ENCODE assay signal across 8 mouse cellular contexts in the genomic region with DNA sequence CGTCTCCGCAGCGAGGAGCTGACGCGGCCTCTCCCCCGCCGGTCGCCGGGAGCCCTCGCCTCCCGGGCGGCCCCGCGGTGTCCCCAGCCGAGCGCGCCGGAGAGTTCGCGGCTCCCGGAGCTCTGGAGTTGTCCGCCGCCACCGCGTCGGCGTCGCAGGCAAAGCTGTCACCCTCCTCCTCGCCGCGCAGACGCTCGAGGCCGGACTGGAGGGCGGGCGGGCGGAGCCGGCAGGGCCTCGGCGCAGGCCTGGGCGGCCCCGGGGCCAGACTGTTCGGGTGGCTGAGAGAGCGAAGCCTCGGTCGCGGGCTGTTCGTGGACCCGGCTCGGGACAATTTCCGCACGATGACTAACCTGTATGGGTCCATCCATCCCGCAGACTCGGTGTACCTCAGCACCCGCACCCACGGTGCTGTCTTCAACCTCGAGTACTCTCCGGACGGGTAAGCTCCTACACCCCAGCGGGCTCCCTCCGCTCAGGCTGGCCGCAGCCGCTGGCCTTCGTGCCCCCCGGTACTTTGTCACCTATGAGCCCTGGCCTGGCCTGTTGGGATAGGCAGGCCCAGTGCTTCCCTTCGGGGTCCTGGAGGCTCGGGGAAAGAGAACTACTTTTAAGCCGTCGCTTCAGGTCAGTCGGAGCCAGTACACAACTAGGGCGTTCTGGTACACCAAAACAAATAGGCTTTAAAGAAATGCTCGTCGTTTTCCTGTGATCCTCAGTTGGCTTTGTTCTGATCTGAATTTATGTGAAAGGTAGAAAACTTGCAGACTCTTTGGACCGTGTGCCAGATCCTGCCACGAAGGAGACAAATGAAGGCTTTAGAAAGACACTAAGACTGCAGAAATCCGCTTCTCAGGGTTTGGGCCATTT. TPM values are rescaled to one million over a fixed set of nuclear protein-coding genes. Genes with fewer than 3 reads are reported as not detected.
DNase-seq lines count a peak whose midpoint lies in the region; ATAC-seq lines count a peak whose summit lies in the region.

TSS of gene Exosc3 (minus strand) at position 447 of the 870 bp plus-strand sequence.

- H3K4me1 ChIP-seq in embryonic facial prominence, embryonic 12.5 days = peaks cover 12% of the 10 kb centered on the region
- H3K4me1 ChIP-seq in heart, embryonic 10.5 days = peaks cover 15% of the 10 kb centered on the region
- H3K4me1 ChIP-seq in midbrain, embryonic 16.5 days (ENCODE audit: control insufficient read depth, insufficient read depth, low read length) = peaks cover 19% of the 10 kb centered on the region

- peak within 1 kb of the TSS; percentile 97 for H3K27ac ChIP-seq in embryonic facial prominence, embryonic 12.5 days
- H3K27ac ChIP-seq in heart, embryonic 10.5 days = peak within 1 kb of the TSS; percentile 98
- H3K27ac ChIP-seq in midbrain, embryonic 16.5 days (ENCODE audit: low read length) = peak within 1 kb of the TSS; percentile 94

- H3K36me3 ChIP-seq in embryonic facial prominence, embryonic 12.5 days = 0 out of 2 replicates have a peak, but pooled peaks cover 3% of the 10 kb centered on the region
- H3K36me3 ChIP-seq in heart, embryonic 10.5 days = peaks cover 17% of the 10 kb centered on the region; the same call in 1 of the 2 replicates
- H3K36me3 ChIP-seq in midbrain, embryonic 16.5 days (ENCODE audit: control insufficient read depth, insufficient read depth, low read length) = no peaks in the 10 kb centered on the region

- peak within 1 kb of the TSS; percentile 97 for H3K4me3 ChIP-seq in embryonic facial prominence, embryonic 12.5 days
- peak within 1 kb of the TSS; percentile 95 for H3K4me3 ChIP-seq in heart, embryonic 10.5 days
- H3K4me3 ChIP-seq in midbrain, embryonic 16.5 days (ENCODE audit: low read depth, low read length) = peak within 1 kb of the TSS; percentile 100

- H3K4me2 ChIP-seq in embryonic facial prominence, embryonic 12.5 days (replicated peaks) = peak within 1 kb of the TSS; percentile 77
- H3K4me2 ChIP-seq in midbrain, embryonic 16.5 days (ENCODE audit: low read length) = peak within 1 kb of the TSS; percentile 95

- DNase-seq in 3134 (ENCODE audit: extremely low read depth, insufficient read length, low spot score) (peak; percentile 79), liver (peak; percentile 81)
- peak; percentile 77 for DNase-seq in Muller cell, postnatal 12 days (ENCODE audit: inconsistent ontology term)
- no peak for DNase-seq in heart, embryonic 10.5 days (ENCODE audit: low spot score)
- peak; percentile 40 for DNase-seq in kidney, adult 9 months
- peak; percentile 24 to 64 for DNase-seq in urinary bladder, adult 18-20 months (ENCODE audit: low spot score in 2 of 2)

- no peaks in the 10 kb centered on the region for H3K9me3 ChIP-seq in embryonic facial prominence, embryonic 12.5 days
- H3K9me3 ChIP-seq in heart, embryonic 10.5 days = no peaks in the 10 kb centered on the region
- no peaks in the 10 kb centered on the region for H3K9me3 ChIP-seq in midbrain, embryonic 16.5 days (replicated peaks; ENCODE audit: control insufficient read depth, low read length, poor library complexity, severe bottlenecking)

- WGBS in embryonic facial prominence, embryonic 12.5 days = under 1% methylated on average over 68 of the region's 76 CpGs
- WGBS in heart, embryonic 10.5 days = under 1% methylated on average over 76 of the region's 76 CpGs
- under 1% methylated on average over 70 of the region's 76 CpGs for WGBS in midbrain, embryonic 16.5 days

- no peaks in the 10 kb centered on the region for H3K27me3 ChIP-seq in embryonic facial prominence, embryonic 12.5 days
- H3K27me3 ChIP-seq in heart, embryonic 10.5 days (ENCODE audit: insufficient read depth, poor library complexity, severe bottlenecking) = no peaks in the 10 kb centered on the region
- H3K27me3 ChIP-seq in midbrain, embryonic 16.5 days (ENCODE audit: control insufficient read depth, insufficient read depth, low read depth, low read length) = no peaks in the 10 kb centered on the region

- peak within 1 kb of the TSS; percentile 97 for H3K9ac ChIP-seq in embryonic facial prominence, embryonic 12.5 days
- peak within 1 kb of the TSS; percentile 95 for H3K9ac ChIP-seq in midbrain, embryonic 16.5 days (ENCODE audit: low read depth, low read length)

- ATAC-seq in embryonic facial prominence, embryonic 12.5 days (ENCODE audit: insufficient number of reproducible peaks, insufficient read depth, low FRiP score, low TSS enrichment) = peak; percentile 78
- peak; percentile 69 for ATAC-seq in midbrain, embryonic 16.5 days

RNA-seq across cellular contexts. Expression of gene Exosc3, which starts in this region (rescaled TPM):
- 83.8 and 86.3 TPM in 2 replicates for polyA plus RNA-seq in embryonic facial prominence, embryonic 12.5 days (2016; fragmentation: Nextera tagmentation; extraction: Ambion mirVana)
- 51.1 and 84.1 TPM in 2 replicates for polyA plus RNA-seq in heart, embryonic 10.5 days (2016; fragmentation: Nextera tagmentation; extraction: Ambion mirVana)
- polyA plus RNA-seq in midbrain, embryonic 16.5 days (2015; fragmentation: Nextera tagmentation; extraction: Ambion mirVana) = 31.7 and 32.6 TPM in 2 replicates
